Mouse (Mus musculus) testis, adult 2 months (tissue): ENCODE measurements around the gene Kcnh4.

Source experiments
- CTCF ChIP-seq: fragments of 200-500 bp; IDR thresholded peaks from 2 replicates; pipeline ENCODE4 v1.5.1; 2012; ENCODE audit warnings: low read depth, mild to moderate bottlenecking, inconsistent platforms, low read length, moderate library complexity; ENCODE audit not compliant: control insufficient read depth, insufficient read depth, insufficient replicate concordance
- POLR2A ChIP-seq: fragments of 200-500 bp; IDR thresholded peaks from 2 replicates; pipeline ENCODE4 v1.6.1; 2012; ENCODE audit warnings: low read depth, mild to moderate bottlenecking, inconsistent platforms, low read length, moderate library complexity; ENCODE audit not compliant: control insufficient read depth

DNA sequence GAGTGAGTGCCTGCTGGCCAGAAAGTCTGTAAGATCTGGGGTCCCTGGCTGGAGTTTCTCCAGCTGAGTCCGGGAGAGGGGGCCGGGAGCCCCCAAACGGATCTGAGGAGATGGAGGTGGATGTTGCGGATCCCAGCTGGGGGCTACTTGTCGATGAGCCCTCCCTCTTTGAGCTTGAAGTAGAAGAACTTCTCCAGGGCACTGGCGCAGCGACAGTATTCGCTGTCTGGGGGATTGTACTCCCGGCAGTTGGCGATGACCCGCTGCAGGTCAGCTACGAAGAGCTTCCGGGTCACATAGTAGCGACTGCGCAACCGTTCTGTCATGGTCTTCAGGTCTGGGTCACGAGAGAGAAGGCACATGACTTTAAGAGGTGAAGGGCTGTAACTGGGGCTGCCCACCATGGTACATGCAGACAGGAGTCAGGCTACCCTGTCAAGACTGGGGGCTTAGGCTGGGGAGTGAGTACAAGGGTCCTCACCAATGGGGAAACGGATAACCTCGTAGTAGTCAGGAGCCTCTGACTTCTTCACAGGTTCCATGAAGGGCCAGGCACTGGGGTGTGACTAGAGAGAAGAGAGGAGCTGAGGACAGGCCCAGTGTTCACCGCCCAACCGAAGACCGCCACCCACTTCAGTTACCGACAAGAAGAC lies 54.5 kb downstream of the Kcnh4 start:
- TF ChIP-seq POLR2A (no peak), CTCF (no peak)
